Mouse (Mus musculus): Measurements from ENCODE around the gene Gpc4. TPM values are rescaled to one million over a fixed set of nuclear protein-coding genes. Genes with fewer than 3 reads are reported as not detected.

Gene Gpc4
- 100 to 1,000 TPM; 183 to 209 TPM for total RNA-seq (2021)
- long read RNA-seq, experiment 1, transcript Gpc4-201 (9 exons, 2,651 nt), result major isoform, 69 of 75 reads
- long read RNA-seq, experiment 1, partial matches to known transcripts, result 3 of 75 reads
- long read RNA-seq, experiment 1, other reads (novel, unspliced or antisense), result 3 of 75 reads
- long read RNA-seq, experiment 2, transcript Gpc4-201 (9 exons, 2,651 nt), result major isoform, 197 of 211 reads
- long read RNA-seq, experiment 2, partial matches to known transcripts, result 12 of 211 reads
- long read RNA-seq, experiment 2, other reads (novel, unspliced or antisense), result 2 of 211 reads

DNA sequence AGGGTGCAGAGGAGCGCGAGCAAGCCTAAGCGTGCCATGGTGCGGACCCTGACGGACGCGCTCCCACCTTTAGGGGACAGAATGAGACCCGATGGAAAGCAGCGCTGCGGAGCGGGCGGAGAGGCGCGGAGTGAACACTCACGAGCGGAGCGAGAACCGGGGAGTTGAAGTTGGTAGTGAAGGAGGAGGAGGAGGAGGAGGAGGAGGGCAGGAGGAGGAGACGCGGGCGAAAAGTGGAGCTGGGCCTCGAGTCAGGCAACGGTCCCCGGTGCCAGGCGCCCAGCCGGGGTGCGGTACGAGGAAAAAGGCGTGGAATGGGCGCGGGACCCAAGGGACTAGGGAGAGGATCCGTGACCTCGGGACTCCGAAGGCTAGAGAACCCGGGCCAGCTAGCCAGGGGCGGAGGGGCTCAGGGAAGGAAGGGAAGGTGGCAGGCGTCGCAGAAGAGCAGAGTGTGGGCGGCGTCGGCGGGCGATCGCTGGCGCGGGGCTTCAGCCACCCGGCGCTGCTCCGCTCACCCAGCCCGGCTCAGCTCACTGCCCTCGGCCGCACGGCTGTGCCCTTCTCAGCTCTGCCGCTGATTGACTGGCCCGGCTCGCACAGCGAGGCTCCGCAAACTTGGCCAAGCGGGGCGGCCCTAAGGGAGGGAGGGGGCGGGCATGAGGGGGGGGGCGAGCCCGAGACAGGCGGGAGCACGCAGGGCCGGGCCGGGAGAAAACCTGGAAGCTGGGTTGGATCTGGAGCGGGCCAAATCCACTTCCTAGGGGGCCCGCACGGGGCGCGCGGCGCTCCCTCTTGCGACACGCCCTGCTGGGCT is at the start of gene Gpc4:
Gpc4 (minus strand) TSS at position 515 of the 817 bp plus-strand sequence.
- peak; percentile 35 to 54 for DNase-seq (ENCODE audit: low spot score in 2 of 2)

- no peak for DNase-seq (ENCODE audit: low spot score in 2 of 2)
These were observed 47.8 kb upstream of the Gpc4 start for GRCm38 (mm10) chrX:52212846-52213245.

DNA sequence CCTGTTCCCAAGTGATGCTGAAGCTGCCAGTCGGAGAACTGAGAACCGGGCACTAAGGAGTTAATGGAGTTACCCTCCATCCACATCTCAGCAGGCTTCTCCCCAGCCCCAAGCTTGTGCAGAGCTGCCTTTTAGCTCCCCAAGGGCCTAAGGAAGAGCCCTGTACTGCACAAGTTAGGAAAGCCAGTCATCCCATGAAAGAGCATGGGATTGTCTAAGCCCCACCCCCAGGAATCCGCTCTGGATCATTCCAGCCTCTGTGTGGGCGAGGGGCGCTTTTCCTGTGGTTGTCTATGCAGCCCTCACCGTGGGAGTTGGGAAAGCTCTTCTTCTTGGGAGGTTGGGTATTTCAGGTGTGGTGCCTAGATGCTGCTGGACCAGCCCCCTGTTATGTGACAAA is 34.8 kb upstream of the Gpc4 start:
- DNase-seq (ENCODE audit: low spot score in 2 of 2), result no peak

DNA sequence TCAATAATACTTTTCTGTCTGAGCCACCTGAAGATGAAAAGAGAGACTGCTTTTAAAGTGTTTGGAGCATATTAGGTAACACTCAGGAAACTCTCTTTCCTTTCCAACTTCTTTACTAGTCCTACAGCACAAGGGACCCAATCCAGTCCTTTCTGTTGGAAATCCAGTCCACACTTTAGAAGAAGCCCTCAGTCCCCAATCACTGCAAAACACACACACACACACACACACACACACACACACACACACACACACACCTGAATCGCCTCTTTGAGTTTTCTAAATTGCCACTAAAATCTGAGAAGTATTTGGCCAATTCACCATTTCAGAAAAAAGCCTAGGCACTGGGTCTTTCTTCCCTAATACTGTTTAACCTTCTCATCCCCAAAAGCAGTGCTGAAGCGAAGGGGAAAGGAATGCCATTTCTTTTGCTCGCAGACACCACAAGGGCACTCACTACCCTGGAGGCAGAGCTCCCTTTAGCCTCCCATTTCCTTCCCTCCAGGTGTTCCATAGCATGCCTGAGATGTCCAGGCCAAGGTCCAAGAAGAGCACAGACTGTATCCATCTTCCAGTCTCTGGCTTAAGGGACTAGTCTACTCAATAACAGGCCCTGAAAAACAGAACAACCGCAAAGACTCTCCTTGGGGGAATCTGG is 28.4 kb upstream of the Gpc4 start:
- DNase-seq (ENCODE audit: low spot score in 2 of 2), result no peak

DNA sequence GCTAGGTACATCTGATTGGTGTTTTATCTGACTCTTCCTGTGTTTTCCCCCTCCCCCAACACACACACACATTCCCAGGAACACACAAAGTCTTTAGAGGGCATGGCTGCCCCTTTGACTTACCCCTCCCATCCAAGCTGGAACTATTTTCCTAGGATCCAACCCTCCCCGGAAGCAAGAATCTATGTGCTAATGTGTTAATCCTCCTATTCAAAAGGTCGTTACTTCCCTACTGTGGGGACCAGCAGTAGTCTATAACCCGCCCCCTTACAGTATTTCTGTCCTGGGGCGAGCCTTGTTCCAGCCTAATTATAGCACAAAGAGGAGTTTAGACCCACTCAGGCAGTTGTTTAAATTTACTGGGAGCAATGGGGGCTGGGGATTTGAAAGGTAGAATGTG is 24.0 kb upstream of the Gpc4 start:
- DNase-seq (ENCODE audit: low spot score in 2 of 2), result no peak

GRCm38 (mm10) chrX:52183551-52184442 is 18.7 kb upstream of the Gpc4 start:
- DNase-seq (ENCODE audit: low spot score in 2 of 2), result no peak

DNA sequence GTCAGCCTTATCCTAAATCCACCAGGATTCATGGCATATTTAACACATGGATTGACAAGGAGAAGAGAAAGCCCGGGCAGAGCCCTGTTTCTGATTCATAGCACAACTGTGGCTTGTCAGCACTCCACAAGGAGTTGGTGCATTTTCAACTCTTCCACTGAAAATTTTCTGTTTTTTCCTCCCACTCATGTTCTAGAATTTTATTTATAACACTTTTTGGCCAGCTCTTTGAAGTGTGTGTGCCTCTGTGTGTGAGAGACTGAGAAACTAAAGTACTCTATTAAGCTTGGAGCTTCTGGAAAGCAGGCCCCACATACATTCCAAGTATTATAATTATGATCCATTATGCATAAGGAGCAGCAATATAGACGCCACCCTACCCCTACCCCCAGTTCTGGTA is 16.3 kb upstream of the Gpc4 start:
- no peak for DNase-seq (ENCODE audit: low spot score in 2 of 2)

DNA sequence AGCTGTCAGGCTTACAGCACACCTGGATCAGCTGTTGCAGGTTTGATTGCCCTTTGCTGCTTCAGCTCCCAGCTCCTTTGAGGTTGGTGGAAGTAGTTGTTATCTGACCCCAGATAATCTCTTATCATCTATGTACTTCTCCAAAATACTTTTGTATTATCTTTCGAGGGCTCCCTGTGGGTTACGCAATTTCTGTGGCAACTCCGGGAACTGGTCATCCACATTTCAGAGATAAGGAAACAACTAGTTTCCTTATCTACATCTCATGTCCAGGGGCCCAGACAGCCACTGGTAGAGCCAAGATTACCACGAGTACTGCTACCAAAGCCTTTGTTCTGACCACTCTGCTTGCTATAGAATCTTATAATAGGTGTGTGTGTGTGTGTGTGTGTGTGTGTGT is 12.0 kb upstream of the Gpc4 start:
- no peak for DNase-seq (ENCODE audit: low spot score in 2 of 2)

DNA sequence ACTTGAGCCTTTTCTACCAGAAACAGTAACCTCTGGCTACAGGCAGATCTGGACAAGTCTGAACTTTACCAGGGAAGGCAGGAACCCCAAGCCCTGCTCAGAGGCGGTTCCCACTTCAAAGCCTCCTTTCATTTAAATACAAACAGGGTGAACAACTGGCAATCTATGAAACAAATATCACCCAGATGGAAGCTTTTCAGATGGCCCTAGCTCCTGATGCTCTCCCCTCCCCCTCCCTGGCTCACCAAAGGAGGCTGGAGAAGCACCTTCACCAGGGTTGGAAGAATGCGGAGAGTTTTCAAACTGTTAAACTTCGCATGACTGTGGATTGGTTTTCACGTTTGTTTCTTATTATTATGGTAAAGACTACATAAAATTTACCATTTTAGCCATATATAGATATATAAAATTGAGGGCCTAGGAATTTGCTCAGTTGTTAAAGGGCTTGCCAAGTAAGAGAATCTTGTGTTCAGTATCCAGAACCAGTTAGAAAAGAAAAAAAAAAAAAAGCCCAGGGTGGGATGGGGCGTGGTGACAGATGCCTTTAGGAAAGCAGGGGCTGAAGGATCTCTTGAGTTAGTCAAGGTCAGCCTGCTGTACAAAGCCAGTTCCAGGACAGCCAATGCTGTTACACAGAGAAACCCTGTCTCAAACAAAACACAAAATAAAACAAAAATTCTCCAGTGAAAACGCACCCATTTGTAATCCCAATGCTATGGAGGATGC is 2.6 kb upstream of the Gpc4 start:
- DNase-seq (ENCODE audit: low spot score in 2 of 2), result no peak

- no peak for DNase-seq (ENCODE audit: low spot score in 2 of 2)
These were observed 495 bp upstream of the Gpc4 start for GRCm38 (mm10) chrX:52165555-52165938.

DNA sequence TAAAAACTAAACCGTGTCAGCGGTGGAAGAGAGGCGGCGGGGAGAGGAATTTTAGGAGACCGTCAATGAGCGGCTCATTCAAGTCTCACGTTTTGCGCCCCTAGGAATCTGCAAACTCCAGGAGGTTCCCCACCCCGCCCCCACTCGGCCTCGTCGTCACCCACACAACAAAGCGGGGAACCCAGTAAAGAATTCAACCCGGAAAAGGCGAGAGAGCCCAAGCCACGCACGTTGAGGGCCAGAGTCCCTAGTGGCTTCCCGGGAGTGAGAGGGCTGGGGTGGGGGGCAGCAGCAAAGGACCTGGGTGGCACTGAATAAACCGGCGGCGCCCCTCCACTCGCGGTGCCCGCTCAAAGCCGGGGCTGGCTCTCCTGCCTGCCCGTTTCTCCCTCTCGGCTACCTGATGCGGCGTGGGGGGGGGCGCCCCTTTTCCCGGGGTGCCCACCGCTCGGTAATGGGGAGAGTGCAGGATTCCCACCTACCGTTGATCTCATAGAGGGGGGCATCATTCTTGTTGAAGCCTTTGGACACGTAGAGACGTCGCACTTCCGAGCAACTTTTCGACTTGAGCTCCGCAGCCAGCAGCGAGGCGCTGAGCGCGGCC is 816 bp downstream of the Gpc4 start:
- no peak for DNase-seq (ENCODE audit: low spot score in 2 of 2)

- no peak for DNase-seq (ENCODE audit: low spot score in 2 of 2)
These were observed 1.5 kb downstream of the Gpc4 start for GRCm38 (mm10) chrX:52163418-52164133.

DNA sequence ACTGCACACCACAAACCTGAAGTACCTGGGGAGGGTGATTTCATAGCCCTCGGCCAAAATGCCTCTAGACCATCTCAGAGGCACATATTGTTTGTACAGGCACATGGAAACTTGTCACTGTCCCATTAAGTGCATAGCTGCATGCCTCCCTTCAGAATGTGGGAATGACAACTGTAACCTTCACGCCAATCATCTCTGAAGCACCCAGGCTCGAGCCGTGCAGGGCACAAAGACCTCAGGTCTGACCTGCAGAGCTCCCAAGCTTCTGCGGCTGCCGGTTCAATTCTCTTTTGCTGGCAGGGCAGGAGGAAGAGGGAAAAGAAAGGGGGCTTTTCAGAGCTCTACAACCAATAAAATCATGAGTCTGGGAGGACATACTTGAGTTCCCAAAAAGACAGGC is 2.3 kb downstream of the Gpc4 start:
- DNase-seq (ENCODE audit: low spot score in 2 of 2), result no peak

- DNase-seq (ENCODE audit: low spot score in 2 of 2), result no peak
These were observed 2.8 kb downstream of the Gpc4 start for GRCm38 (mm10) chrX:52162206-52162605.

GRCm38 (mm10) chrX:52159621-52160020 is 5.4 kb downstream of the Gpc4 start:
- DNase-seq (ENCODE audit: low spot score in 2 of 2), result no peak

- DNase-seq (ENCODE audit: low spot score in 2 of 2), result no peak
These were observed 9.6 kb downstream of the Gpc4 start for GRCm38 (mm10) chrX:52155408-52155953.

DNA sequence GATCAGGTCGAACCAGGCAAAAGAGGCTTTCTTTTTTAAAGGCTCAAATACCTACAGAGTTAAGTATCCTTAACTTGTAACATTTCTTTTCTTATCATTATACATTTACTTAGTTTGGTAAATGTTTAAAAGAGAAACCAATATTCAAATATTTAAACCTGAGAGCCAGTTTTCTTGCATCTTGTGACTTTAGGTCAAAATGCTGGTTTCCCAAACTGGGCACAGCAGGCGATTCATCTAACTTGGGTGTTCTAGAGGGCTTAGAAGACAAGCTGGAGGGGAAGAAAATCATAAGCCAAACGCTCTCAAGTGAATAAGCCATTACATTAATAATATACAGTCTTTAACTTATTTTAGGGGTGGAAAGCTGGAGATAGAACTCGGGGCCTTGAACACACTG is 10.2 kb downstream of the Gpc4 start:
- no peak for DNase-seq (ENCODE audit: low spot score in 2 of 2)

DNA sequence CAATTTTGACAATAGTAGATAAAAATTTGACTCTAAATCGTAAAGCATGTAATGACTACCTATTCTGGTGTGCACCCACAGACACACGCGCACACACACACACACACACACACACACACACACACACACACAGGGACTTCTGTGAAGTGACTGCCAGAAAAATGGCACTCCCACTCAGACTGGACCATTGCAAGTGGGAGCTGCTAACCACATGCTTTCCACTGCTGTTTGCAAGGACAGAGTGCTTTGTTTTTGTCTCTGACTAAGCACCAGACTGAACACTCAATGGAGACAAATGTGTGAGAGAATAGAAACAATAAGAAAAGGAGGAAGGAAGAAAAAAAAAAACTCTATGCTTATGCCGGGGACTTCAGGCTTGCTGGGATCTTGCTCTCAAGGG is 11.6 kb downstream of the Gpc4 start:
- DNase-seq (ENCODE audit: low spot score in 2 of 2), result no peak

GRCm38 (mm10) chrX:52152961-52153360 is 12.1 kb downstream of the Gpc4 start:
- DNase-seq (ENCODE audit: low spot score in 2 of 2), result no peak

All from adrenal gland, postnatal 4 days (tissue).